Mouse (Mus musculus): Measurements from ENCODE around the gene Rnase11. TPM values are rescaled to one million over a fixed set of nuclear protein-coding genes. Genes with fewer than 3 reads are reported as not detected.
"Not testable (repeated sequence)": the region's sequence is repeated elsewhere in the genome, so short reads cannot be mapped to it uniquely, and the experiment has no call there.

Rnase11 gene
- polyA plus RNA-seq, 1 experiment from 2014 or later, result not detected

GRCm38 (mm10) chr14:51026391-51027133, 23.4 kb downstream of the Rnase11 start:
- Histone ChIP-seq H3K27ac (no peak overlapping the region), H3K4me1 (replicated peaks) (no peaks in the 10 kb centered on the region), H3K27me3 (no peaks in the 10 kb centered on the region), H3K9ac (replicated peaks) (no peak overlapping the region), H3K4me3 (replicated peaks) (no peak overlapping the region), H3K4me2 (replicated peaks) (no peak overlapping the region), H3K9me3 (no peaks in the 10 kb centered on the region), H3K36me3 (no peaks in the 10 kb centered on the region)
- 39% methylated on average over 5 of the region's 5 CpGs for WGBS
- peak; percentile 50 for ATAC-seq

DNA sequence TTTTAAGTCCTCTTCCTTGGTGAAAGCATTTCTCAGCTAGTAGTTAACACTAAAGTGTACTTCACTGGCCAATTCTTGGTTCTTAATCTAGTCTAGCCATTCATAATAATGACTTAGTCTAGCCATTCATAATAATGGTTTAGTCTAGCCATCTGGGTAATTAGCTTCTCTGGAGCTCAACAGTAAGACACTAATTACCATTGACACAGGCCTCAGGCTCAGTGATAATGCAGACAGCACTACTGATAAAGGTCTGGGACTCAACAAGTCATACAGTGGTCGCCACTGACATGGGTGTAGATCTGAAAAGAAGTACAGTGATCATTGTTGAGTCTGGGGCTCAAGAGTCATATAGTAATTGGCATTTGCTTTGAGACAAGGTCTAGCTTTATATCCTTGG, 25.1 kb downstream of the Rnase11 start:
- Histone ChIP-seq H3K4me3 (replicated peaks) (no peak overlapping the region), H3K4me1 (replicated peaks) (no peaks in the 10 kb centered on the region), H3K27ac (no peak overlapping the region), H3K36me3 (no peaks in the 10 kb centered on the region), H3K27me3 (no peaks in the 10 kb centered on the region), H3K9ac (replicated peaks) (no peak overlapping the region), H3K4me2 (replicated peaks) (no peak overlapping the region), H3K9me3 (no peaks in the 10 kb centered on the region)
- ATAC-seq, result no peak
- WGBS, result 93% methylated on average over 1 of the region's 1 CpGs

DNA sequence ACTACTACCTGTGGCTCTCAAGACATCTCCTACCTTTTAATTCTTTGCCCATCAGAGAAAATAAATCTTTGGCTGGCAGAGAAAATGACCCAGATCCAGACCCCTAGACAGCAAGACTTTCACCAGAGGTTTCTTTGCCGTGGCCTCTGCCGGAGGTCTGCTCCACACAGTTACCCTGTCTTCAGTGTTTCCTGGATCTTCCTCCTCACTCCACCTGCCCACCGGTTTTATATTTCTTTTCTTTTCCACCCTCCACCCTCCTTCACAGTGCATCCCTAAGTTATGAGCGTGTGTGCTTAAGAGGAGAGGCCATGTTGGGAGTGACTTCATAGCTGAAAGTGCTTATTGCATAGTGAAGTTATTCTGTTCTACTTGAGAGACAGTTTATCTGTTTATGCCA, 26.5 kb downstream of the Rnase11 start:
- H3K27me3 ChIP-seq, result no peaks in the 10 kb centered on the region
- H3K9ac ChIP-seq (replicated peaks), result no peak overlapping the region
- H3K4me3 ChIP-seq (replicated peaks), result no peak overlapping the region
- H3K36me3 ChIP-seq, result no peaks in the 10 kb centered on the region
- 85% methylated on average over 4 of the region's 4 CpGs for WGBS
- H3K4me1 ChIP-seq (replicated peaks), result no peaks in the 10 kb centered on the region
- no peaks in the 10 kb centered on the region for H3K9me3 ChIP-seq
- H3K4me2 ChIP-seq (replicated peaks), result no peak overlapping the region
- no peak overlapping the region for H3K27ac ChIP-seq
- ATAC-seq, result no peak

DNA sequence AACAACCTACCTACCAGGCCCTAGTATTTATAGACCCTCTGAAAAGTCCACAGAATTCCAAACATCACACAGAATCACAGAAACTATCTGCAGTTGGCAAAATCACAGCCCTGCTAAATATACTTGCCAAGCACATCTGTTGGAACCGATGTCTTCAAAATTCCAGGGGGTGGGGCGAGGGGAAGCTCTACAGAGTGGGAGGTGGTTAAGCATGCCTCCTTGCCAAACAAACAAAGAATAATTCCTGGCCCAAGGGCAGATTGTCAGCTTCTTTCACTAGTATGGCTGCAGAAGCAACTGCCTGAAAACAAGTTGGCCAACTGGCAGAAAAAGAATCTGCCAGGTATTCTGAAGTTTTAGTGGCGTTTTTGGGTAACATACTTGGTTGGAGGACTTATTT, 32.7 kb downstream of the Rnase11 start:
- Histone ChIP-seq H3K9me3 (no peaks in the 10 kb centered on the region), H3K4me1 (replicated peaks) (no peaks in the 10 kb centered on the region), H3K4me2 (replicated peaks) (no peak overlapping the region), H3K9ac (replicated peaks) (no peak overlapping the region), H3K27ac (no peak overlapping the region), H3K27me3 (no peaks in the 10 kb centered on the region), H3K4me3 (replicated peaks) (no peak overlapping the region), H3K36me3 (no peaks in the 10 kb centered on the region)
- 84% methylated on average over 3 of the region's 3 CpGs for WGBS
- ATAC-seq, result no peak

GRCm38 (mm10) chr14:51015780-51016179, 34.2 kb downstream of the Rnase11 start:
- H3K9me3 ChIP-seq, result no peaks in the 10 kb centered on the region
- no peaks in the 10 kb centered on the region for H3K4me1 ChIP-seq (replicated peaks)
- ATAC-seq, result no peak
- no peak overlapping the region for H3K4me3 ChIP-seq (replicated peaks)
- H3K4me2 ChIP-seq (replicated peaks), result no peak overlapping the region
- H3K27ac ChIP-seq, result no peak overlapping the region
- H3K36me3 ChIP-seq, result no peaks in the 10 kb centered on the region
- H3K9ac ChIP-seq (replicated peaks), result no peak overlapping the region
- no peaks in the 10 kb centered on the region for H3K27me3 ChIP-seq

DNA sequence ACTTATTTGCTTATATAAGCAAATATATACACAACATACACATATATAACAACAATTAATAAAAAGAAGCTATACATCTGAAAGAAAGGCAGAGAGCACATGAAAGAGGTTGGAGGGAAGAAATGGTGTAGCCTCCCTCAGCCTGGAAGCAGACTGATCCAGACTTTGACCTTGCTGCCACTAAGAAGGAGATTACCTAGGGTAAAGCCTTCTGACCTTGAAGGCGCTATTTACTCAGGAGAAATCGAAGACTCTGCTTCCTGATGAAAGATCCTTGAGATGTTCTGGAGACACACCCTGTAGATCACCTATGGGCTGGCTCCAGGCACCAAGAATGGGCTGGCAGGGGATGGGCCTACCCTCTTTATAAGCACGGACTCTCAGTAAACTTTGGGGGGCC, 35.2 kb downstream of the Rnase11 start:
- WGBS, result 85% methylated on average over 3 of the region's 3 CpGs
- H3K4me1 ChIP-seq (replicated peaks), result not testable (repeated sequence)

DNA sequence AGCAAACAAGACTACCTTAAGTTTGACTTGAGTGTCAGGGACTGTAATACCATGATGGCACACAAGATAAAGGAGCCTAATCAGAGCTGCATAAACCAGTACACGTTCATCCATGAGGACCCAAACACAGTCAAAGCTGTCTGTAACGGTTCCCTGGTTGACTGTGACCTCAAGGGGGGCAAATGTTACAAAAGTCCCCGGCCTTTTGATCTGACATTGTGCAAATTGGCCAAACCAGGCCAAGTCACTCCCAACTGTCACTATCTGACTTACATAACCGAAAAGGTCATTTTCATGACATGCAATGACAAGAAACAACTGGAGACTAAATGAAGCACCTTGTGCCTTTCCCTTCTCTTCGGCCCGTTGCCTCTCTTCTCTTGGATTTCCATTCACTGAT, 40.4 kb downstream of the Rnase11 start:
- Histone ChIP-seq H3K4me2 (replicated peaks) (no peak overlapping the region), H3K4me1 (replicated peaks) (no peaks in the 10 kb centered on the region), H3K4me3 (replicated peaks) (no peak overlapping the region), H3K27ac (no peak overlapping the region), H3K9ac (replicated peaks) (no peak overlapping the region), H3K9me3 (no peaks in the 10 kb centered on the region), H3K27me3 (no peaks in the 10 kb centered on the region), H3K36me3 (no peaks in the 10 kb centered on the region)
- 85% methylated on average over 6 of the region's 6 CpGs for WGBS
- ATAC-seq, result no peak

More for the DNA sequence above, 35.2 kb downstream of the Rnase11 start:
- not testable (repeated sequence) for H3K36me3 ChIP-seq; H3K9me3 ChIP-seq; H3K4me2 ChIP-seq (replicated peaks); H3K27me3 ChIP-seq; H3K9ac ChIP-seq (replicated peaks); H3K27ac ChIP-seq; ATAC-seq; H3K4me3 ChIP-seq (replicated peaks)

DNA sequence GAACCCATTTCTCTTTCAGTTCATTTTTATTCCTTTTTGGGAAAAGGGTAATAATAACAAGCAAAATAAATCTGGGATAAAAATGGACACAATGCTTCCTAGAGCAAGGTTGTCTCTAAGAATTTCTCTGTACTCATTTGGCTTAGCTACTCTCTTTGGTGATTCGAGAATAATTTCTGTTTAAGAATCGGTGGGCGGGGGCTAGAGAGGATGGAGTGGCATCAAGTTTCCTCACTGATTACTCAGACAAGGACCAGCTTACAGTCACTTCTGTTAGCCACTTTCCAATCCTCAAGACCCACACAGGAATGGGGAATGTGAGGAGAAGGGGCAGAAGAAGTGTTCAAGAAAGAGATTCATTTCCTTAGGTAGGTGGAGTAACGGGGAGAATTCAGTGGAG, 41.2 kb downstream of the Rnase11 start:
- no peak for ATAC-seq

GRCm38 (mm10) chr14:51007914-51008713, 41.8 kb downstream of the Rnase11 start:
- Histone ChIP-seq H3K27me3 (no peaks in the 10 kb centered on the region), H3K4me2 (replicated peaks) (no peak overlapping the region), H3K4me3 (replicated peaks) (no peak overlapping the region), H3K27ac (no peak overlapping the region), H3K9ac (replicated peaks) (no peak overlapping the region), H3K9me3 (no peaks in the 10 kb centered on the region), H3K4me1 (replicated peaks) (no peaks in the 10 kb centered on the region), H3K36me3 (no peaks in the 10 kb centered on the region)
- ATAC-seq, result no peak
- 86% methylated on average over 13 of the region's 13 CpGs for WGBS

More for the DNA sequence above, 41.2 kb downstream of the Rnase11 start:
- no peak overlapping the region for H3K4me2 ChIP-seq (replicated peaks)
- H3K27me3 ChIP-seq, result no peaks in the 10 kb centered on the region
- H3K36me3 ChIP-seq, result no peaks in the 10 kb centered on the region
- no peak overlapping the region for H3K4me3 ChIP-seq (replicated peaks)
- no peaks in the 10 kb centered on the region for H3K9me3 ChIP-seq
- no peak overlapping the region for H3K9ac ChIP-seq (replicated peaks)
- no peak overlapping the region for H3K27ac ChIP-seq
- 90% methylated on average over 4 of the region's 4 CpGs for WGBS
- no peaks in the 10 kb centered on the region for H3K4me1 ChIP-seq (replicated peaks)

GRCm38 (mm10) chr14:51007152-51007801, 42.7 kb downstream of the Rnase11 start, which contains the start of gene Rnase10:
Gene Rnase10 (plus strand): TSS chr14:51007751.
- Histone ChIP-seq H3K27ac (no peak within 1 kb of the TSS), H3K4me3 (replicated peaks) (no peak within 1 kb of the TSS), H3K9me3 (no peaks in the 10 kb centered on the region), H3K36me3 (no peaks in the 10 kb centered on the region), H3K9ac (replicated peaks) (no peak within 1 kb of the TSS), H3K4me2 (replicated peaks) (no peak within 1 kb of the TSS), H3K4me1 (replicated peaks) (no peaks in the 10 kb centered on the region), H3K27me3 (no peaks in the 10 kb centered on the region)
- no peak for ATAC-seq
- 89% methylated on average over 8 of the region's 8 CpGs for WGBS
